Mouse (Mus musculus) olfactory bulb, adult 2 months (tissue): ENCODE measurements at regions not wholly inside any gene's neighbourhood (a gene's known extent, or its start where the extent isn't known, plus 50 kb on each side); places are given as distances from the start of the nearest gene placed in this dataset.

ENCODE experiments used
- H3K27ac ChIP-seq: fragments of 200-500 bp; 2 replicates; pipeline ENCODE4 v1.5.1; 2012; ENCODE audit warnings: low read depth, low read length; ENCODE audit not compliant: insufficient read depth
- H3K4me1 ChIP-seq: fragments of 200-500 bp; 2 replicates; pipeline ENCODE4 v1.6.1; 2012; ENCODE audit warnings: low read length; ENCODE audit not compliant: control insufficient read depth, insufficient read depth
- H3K4me3 ChIP-seq: fragments of 200-500 bp; 2 replicates; pipeline ENCODE4 v1.5.1; 2012; ENCODE audit warnings: mild to moderate bottlenecking, low read depth, low read length, moderate library complexity; ENCODE audit not compliant: insufficient read depth
- CTCF ChIP-seq: fragments of 200-500 bp; IDR thresholded peaks from 2 replicates; pipeline ENCODE4 v1.5.1; 2012; ENCODE audit warnings: low read depth, mild to moderate bottlenecking, low read length, moderate library complexity; ENCODE audit not compliant: insufficient read depth
- POLR2A ChIP-seq: fragments of 200-500 bp; IDR thresholded peaks from 2 replicates; pipeline ENCODE4 v1.6.1; 2012; ENCODE audit warnings: mild to moderate bottlenecking, low read depth, low read length, moderate library complexity; ENCODE audit not compliant: insufficient read depth
- WGBS: fragments of 180-500 bp; shearing (Covaris S2); methylation state at CpG from one replicate; pipeline ENCODE4 v1.1.7; 2018; 5-methylcytosine and 5-hydroxymethylcytosine counted together

GRCm38 (mm10) chr3:14969698-14970097 is 83.6 kb downstream of the Car2 start:
- Histone ChIP-seq H3K4me3 (no peak overlapping the region), H3K4me1 (no peaks in the 10 kb centered on the region), H3K27ac (no peak overlapping the region)
- whole genome bisulfite sequencing, result 91% methylated on average over 6 of the region's 6 CpGs
- TF ChIP-seq POLR2A (no peak), CTCF (no peak)

- no peaks in the 10 kb centered on the region for H3K4me1 ChIP-seq
- TF ChIP-seq CTCF (no peak), POLR2A (no peak)
- 85% methylated on average over 2 of the region's 2 CpGs for WGBS
- H3K27ac ChIP-seq, result no peak overlapping the region
- H3K4me3 ChIP-seq, result no peak overlapping the region
These were observed 85.6 kb downstream of the Car2 start for GRCm38 (mm10) chr3:14971647-14972046.

GRCm38 (mm10) chr3:14974758-14975157 is 88.7 kb downstream of the Car2 start:
- TF ChIP-seq CTCF (no peak), POLR2A (no peak)
- 96% methylated on average over 2 of the region's 2 CpGs for WGBS

GRCm38 (mm10) chr3:14975203-14975602 is 89.1 kb downstream of the Car2 start:
- Histone ChIP-seq H3K4me3 (no peak overlapping the region), H3K4me1 (no peaks in the 10 kb centered on the region), H3K27ac (no peak overlapping the region)
- WGBS, result 97% methylated on average over 2 of the region's 2 CpGs
- TF ChIP-seq CTCF (no peak), POLR2A (no peak)

More at GRCm38 (mm10) chr3:14974758-14975157, 88.7 kb downstream of the Car2 start:
- Histone ChIP-seq H3K4me1 (no peaks in the 10 kb centered on the region), H3K4me3 (no peak overlapping the region), H3K27ac (no peak overlapping the region)

GRCm38 (mm10) chr3:14979116-14979613 is 93.1 kb downstream of the Car2 start:
- WGBS, result 39% methylated on average over 5 of the region's 5 CpGs
- Histone ChIP-seq H3K4me1 (no peaks in the 10 kb centered on the region), H3K4me3 (no peak overlapping the region), H3K27ac (no peak overlapping the region)
- no peak for TF ChIP-seq CTCF
- no peak for TF ChIP-seq POLR2A

- Histone ChIP-seq H3K4me1 (no peaks in the 10 kb centered on the region), H3K4me3 (no peak overlapping the region), H3K27ac (no peak overlapping the region)
- TF ChIP-seq CTCF (no peak), POLR2A (no peak)
- WGBS, result 81% methylated on average over 3 of the region's 3 CpGs
These were observed 103.6 kb downstream of the Car2 start for GRCm38 (mm10) chr3:14989635-14990034.

GRCm38 (mm10) chr3:14993936-14994335 is 107.9 kb downstream of the Car2 start:
- TF ChIP-seq POLR2A, result no peak
- TF ChIP-seq CTCF, result no peak
- Histone ChIP-seq H3K4me3 (no peak overlapping the region), H3K4me1 (no peaks in the 10 kb centered on the region), H3K27ac (no peak overlapping the region)
- WGBS, result 87% methylated on average over 2 of the region's 2 CpGs

GRCm38 (mm10) chr3:14997241-14997640 is 111.2 kb downstream of the Car2 start:
- Histone ChIP-seq H3K27ac (no peak overlapping the region), H3K4me3 (no peak overlapping the region), H3K4me1 (no peaks in the 10 kb centered on the region)
- WGBS, result 88% methylated on average over 3 of the region's 3 CpGs
- no peak for TF ChIP-seq POLR2A
- TF ChIP-seq CTCF, result no peak

GRCm38 (mm10) chr3:14998521-14998920 is 112.4 kb downstream of the Car2 start:
- 33% methylated on average over 2 of the region's 2 CpGs for WGBS
- Histone ChIP-seq H3K27ac (no peak overlapping the region), H3K4me1 (no peaks in the 10 kb centered on the region; the same call in 1 of the 2 replicates), H3K4me3 (no peak overlapping the region)
- TF ChIP-seq POLR2A (no peak), CTCF (no peak)

- WGBS, result 80% methylated on average over 1 of the region's 1 CpGs
- Histone ChIP-seq H3K4me1 (no peaks in the 10 kb centered on the region; the same call in 1 of the 2 replicates), H3K4me3 (no peak overlapping the region), H3K27ac (no peak overlapping the region)
- TF ChIP-seq POLR2A (no peak), CTCF (no peak)
These were observed 113.3 kb downstream of the Car2 start for GRCm38 (mm10) chr3:14999411-14999810.
